Mouse (Mus musculus): ENCODE results near the gene Slc28a3.

GRCm38 (mm10) chr13:58521331-58522030 is 89.2 kb downstream of the Slc28a3 start:
- TF ChIP-seq CTCF (conservative IDR thresholded peaks at IDR 0.05; ENCODE audit: insufficient read depth, insufficient read length, low read depth, low read length) (no peak), POLR2A (IDR thresholded peaks at IDR 0.05; ENCODE audit: low read depth, low read length) (no peak)
